Mouse (Mus musculus): ENCODE results near the gene Cyp2w1.

- TF ChIP-seq CTCF (IDR thresholded peaks at IDR 0.05; ENCODE audit: low read depth) (no peak), EP300 (optimal IDR thresholded peaks at IDR 0.05) (no peak)
Measured at GRCm38 (mm10) chr5:139353946-139354345, 1.5 kb downstream of the Cyp2w1 start.
